Mouse (Mus musculus) stomach, postnatal 0 days (tissue): ENCODE measurements around the gene Ldlrad3. TPM values are rescaled to one million over a fixed set of nuclear protein-coding genes. Genes with fewer than 3 reads are reported as not detected.

Source experiments
- ATAC-seq: fragments of 200-750 bp; cut with Nextera tagmentation; 2 replicates; pipeline ENCODE4 v1.8.0; 2017; ENCODE audit not compliant: low FRiP score, low TSS enrichment
- DNase-seq: peaks from one replicate; pipeline ENCODE4 v3.0.0-alpha.2; 2016; ENCODE audit warnings: low spot score
- H3K27ac ChIP-seq: fragments of 300-500 bp; sonication (generic); replicated peaks from 2 replicates; pipeline ENCODE4 v1.5.1; 2014; ENCODE audit warnings: mild to moderate bottlenecking, control low read depth
- H3K27me3 ChIP-seq: fragments of 300-500 bp; sonication (generic); 2 replicates; pipeline ENCODE4 v1.6.1; 2014; ENCODE audit warnings: low read length; ENCODE audit not compliant: control insufficient read depth, insufficient read depth
- H3K36me3 ChIP-seq: fragments of 300-500 bp; sonication (generic); 2 replicates; pipeline ENCODE4 v1.6.1; 2014; ENCODE audit warnings: low read length, mixed read lengths; ENCODE audit not compliant: control insufficient read depth, insufficient read depth
- H3K4me1 ChIP-seq: fragments of 300-500 bp; sonication (generic); replicated peaks from 2 replicates; pipeline ENCODE4 v1.6.1; 2014; ENCODE audit warnings: antibody characterized with exemption; ENCODE audit not compliant: control insufficient read depth, insufficient read depth
- H3K4me2 ChIP-seq: fragments of 300-500 bp; sonication (generic); replicated peaks from 2 replicates; pipeline ENCODE4 v1.6.1; 2014; ENCODE audit warnings: low read depth, mild to moderate bottlenecking, control low read depth, moderate library complexity
- H3K4me3 ChIP-seq: fragments of 300-500 bp; sonication (generic); 2 replicates; pipeline ENCODE4 v1.5.1; 2014; ENCODE audit warnings: low read depth, low read length, control low read depth
- H3K9ac ChIP-seq: fragments of 300-500 bp; sonication (generic); 2 replicates; pipeline ENCODE4 v1.6.1; 2014; ENCODE audit warnings: mild to moderate bottlenecking, low read length, control low read depth, mixed read lengths
- H3K9me3 ChIP-seq: fragments of 300-500 bp; sonication (generic); 2 replicates; pipeline ENCODE4 v1.6.1; 2016; ENCODE audit warnings: low read length; ENCODE audit not compliant: control insufficient read depth
- CTCF ChIP-seq: IDR thresholded peaks from 2 replicates; pipeline ENCODE4 v1.5.1; 2016; ENCODE audit warnings: antibody characterized with exemption, low read depth, mild to moderate bottlenecking, moderate library complexity
- EP300 ChIP-seq: optimal IDR thresholded peaks from 2 replicates; pipeline ENCODE3; 2016; ENCODE audit warnings: antibody characterized with exemption
- WGBS: fragments of 180-500 bp; shearing (Covaris S2); extraction: QIAGEN DNeasy Blood & Tissue Kit; methylation state at CpG from one replicate; pipeline ENCODE4 v1.1.7; 2014; 5-methylcytosine and 5-hydroxymethylcytosine counted together
- polyA plus RNA-seq: library from polyadenylated mRNA; unstranded; fragments of >200 nt; fragmentation: Nextera tagmentation; extraction: Ambion mirVana; gene quantifications from 2 replicates; pipeline ENCODE4 v1.2.1, GENCODE M21; 2015

The Ldlrad3 gene
- polyA plus RNA-seq, 1 experiment from 2014 or later: 20.5 TPM

GRCm38 (mm10) chr2:102003776-102004264 is 182.4 kb downstream of the Ldlrad3 start:
- H3K4me1 ChIP-seq: peaks cover 14% of the 10 kb centered on the region
- no peak overlapping the region for H3K27ac ChIP-seq
- WGBS: 41% methylated on average over 7 of the region's 7 CpGs

GRCm38 (mm10) chr2:102002974-102003775 is 183.0 kb downstream of the Ldlrad3 start:
- Histone ChIP-seq H3K27me3 (no peaks in the 10 kb centered on the region), H3K9me3 (no peaks in the 10 kb centered on the region), H3K4me3 (no peak overlapping the region), H3K36me3 (no peaks in the 10 kb centered on the region), H3K9ac (peak overlapping the region; percentile 23; the same call in 1 of the 2 replicates), H3K4me1 (peaks cover 14% of the 10 kb centered on the region), H3K4me2 (no peak overlapping the region), H3K27ac (peak overlapping the region; percentile 18; the same call in 1 of the 2 replicates)
- TF ChIP-seq CTCF (no peak), EP300 (peak; percentile 12)
- DNase-seq (no peak), ATAC-seq (no peak)
- 37% methylated on average over 8 of the region's 8 CpGs for WGBS

More at GRCm38 (mm10) chr2:102003776-102004264, 182.4 kb downstream of the Ldlrad3 start:
- TF ChIP-seq EP300 (no peak), CTCF (no peak)
- no peaks in the 10 kb centered on the region for H3K27me3 ChIP-seq
- DNase-seq (no peak), ATAC-seq (no peak)
- no peak overlapping the region for H3K4me3 ChIP-seq
- no peaks in the 10 kb centered on the region for H3K9me3 ChIP-seq
- H3K36me3 ChIP-seq: no peaks in the 10 kb centered on the region
- H3K4me2 ChIP-seq: no peak overlapping the region
- no peak overlapping the region for H3K9ac ChIP-seq

GRCm38 (mm10) chr2:102002408-102002973 is 183.7 kb downstream of the Ldlrad3 start:
- no peak for DNase-seq
- no peak overlapping the region for H3K9ac ChIP-seq
- H3K4me1 ChIP-seq: peaks cover 14% of the 10 kb centered on the region
- H3K36me3 ChIP-seq: no peaks in the 10 kb centered on the region
- ATAC-seq: no peak
- H3K27ac ChIP-seq: peak overlapping the region; percentile 18; the same call in 1 of the 2 replicates
- H3K4me3 ChIP-seq: no peak overlapping the region
- no peak for TF ChIP-seq EP300
- H3K4me2 ChIP-seq: 0 out of 2 replicates have a peak overlapping the region, but pooled peaks have one; percentile 8
- H3K9me3 ChIP-seq: no peaks in the 10 kb centered on the region
- H3K27me3 ChIP-seq: no peaks in the 10 kb centered on the region
- 53% methylated on average over 12 of the region's 12 CpGs for WGBS

GRCm38 (mm10) chr2:102001661-102002060 is 184.5 kb downstream of the Ldlrad3 start:
- Histone ChIP-seq H3K27ac (no peak overlapping the region), H3K9me3 (no peaks in the 10 kb centered on the region), H3K4me2 (no peak overlapping the region), H3K4me1 (peaks cover 14% of the 10 kb centered on the region), H3K9ac (no peak overlapping the region), H3K27me3 (no peaks in the 10 kb centered on the region), H3K4me3 (no peak overlapping the region), H3K36me3 (no peaks in the 10 kb centered on the region)
- no peak for ATAC-seq
- TF ChIP-seq CTCF: no peak
- 0% methylated on average over 1 of the region's 1 CpGs for WGBS
- DNase-seq: no peak

- WGBS: 41% methylated on average over 11 of the region's 11 CpGs
- ATAC-seq (no peak), DNase-seq (no peak)
- Histone ChIP-seq H3K27me3 (no peaks in the 10 kb centered on the region), H3K4me1 (peaks cover 14% of the 10 kb centered on the region), H3K27ac (no peak overlapping the region), H3K9me3 (no peaks in the 10 kb centered on the region), H3K4me2 (no peak overlapping the region), H3K4me3 (no peak overlapping the region), H3K9ac (no peak overlapping the region), H3K36me3 (no peaks in the 10 kb centered on the region)
- TF ChIP-seq CTCF (no peak), EP300 (no peak)
Observed at GRCm38 (mm10) chr2:101998911-101999572, 187.1 kb downstream of the Ldlrad3 start.
